Mouse (Mus musculus): Measurements from ENCODE around the gene Rnf135.
"Not testable (repeated sequence)": the region's sequence is repeated elsewhere in the genome, so short reads cannot be mapped to it uniquely, and the experiment has no call there.

Gene Rnf135

GRCm38 (mm10) chr11:80202296-80202695 lies 18.6 kb downstream of the Rnf135 start:
- no peak for DNase-seq (ENCODE audit: low spot score in 2 of 2)

- DNase-seq (ENCODE audit: low spot score in 2 of 2), result no peak
Observed at GRCm38 (mm10) chr11:80204037-80204436, 20.4 kb downstream of the Rnf135 start.

- DNase-seq (ENCODE audit: low spot score in 2 of 2), result no peak
Observed at GRCm38 (mm10) chr11:80204941-80205340, 21.3 kb downstream of the Rnf135 start.

GRCm38 (mm10) chr11:80208465-80208859 lies 24.8 kb downstream of the Rnf135 start:
- DNase-seq (ENCODE audit: low spot score in 2 of 2), result no peak

GRCm38 (mm10) chr11:80208860-80209800 lies 25.5 kb downstream of the Rnf135 start, which contains the start of gene Rhot1:
Rhot1 (plus strand) TSS chr11:80209019.
- peak; percentile 88 to 94 for DNase-seq (ENCODE audit: low spot score in 2 of 2)

- DNase-seq (ENCODE audit: low spot score in 2 of 2), result no peak
Observed at GRCm38 (mm10) chr11:80210321-80210720, 26.7 kb downstream of the Rnf135 start.

GRCm38 (mm10) chr11:80212282-80212681 lies 28.6 kb downstream of the Rnf135 start:
- DNase-seq (ENCODE audit: low spot score in 2 of 2), result no peak

GRCm38 (mm10) chr11:80215291-80215690 lies 31.6 kb downstream of the Rnf135 start:
- no peak for DNase-seq (ENCODE audit: low spot score in 2 of 2)

GRCm38 (mm10) chr11:80218657-80219293 lies 35.1 kb downstream of the Rnf135 start:
- DNase-seq (ENCODE audit: low spot score in 2 of 2), result no peak

- DNase-seq (ENCODE audit: low spot score in 2 of 2), result not testable (repeated sequence)
Observed at GRCm38 (mm10) chr11:80230066-80230465, 46.4 kb downstream of the Rnf135 start.

GRCm38 (mm10) chr11:80237278-80237677 lies 53.6 kb downstream of the Rnf135 start:
- DNase-seq (ENCODE audit: low spot score in 2 of 2), result no peak

- DNase-seq (ENCODE audit: low spot score in 2 of 2), result no peak
Observed at GRCm38 (mm10) chr11:80238306-80238705, 54.7 kb downstream of the Rnf135 start.

- no peak for DNase-seq (ENCODE audit: low spot score in 2 of 2)
Observed at GRCm38 (mm10) chr11:80247026-80247425, 63.4 kb downstream of the Rnf135 start.

- no peak for DNase-seq (ENCODE audit: low spot score in 2 of 2)
Observed at GRCm38 (mm10) chr11:80248531-80248930, 64.9 kb downstream of the Rnf135 start.

Data from frontal cortex, postnatal 10 days (tissue).